20 mouse cellular contexts compared by ENCODE assay signal in genomic region chr7:25714581-25714980, GRCm38 (mm10). TPM values are rescaled to one million over a fixed set of nuclear protein-coding genes. Genes with fewer than 3 reads are reported as not detected.
"Had no signal": no experiment of that assay in that cellular context is flagged by ENCODE, and none has a peak within 500 bp of the region (broad histone marks: within the 10 kb centered on the region; RNA-seq: fewer than 3 reads in every experiment).

No protein-coding gene starts in this region.

- DNase-seq: cerebellum, adult 8-10 months; cerebellum, adult 9-10 months; cerebellum, adult 9-11 months; cerebellum, postnatal 10 days; cerebellum, postnatal 14 days; cerebellum, postnatal 25 days; cerebellum, postnatal 36 days; embryo, embryonic 11 days; forebrain, postnatal 0 days; gastrocnemius, adult 2 months; gastrocnemius, postnatal 10 days; gastrocnemius, postnatal 14 days; gastrocnemius, postnatal 25 days; gastrocnemius, postnatal 36 days; heart, adult 18-20 months; heart, adult 2 months had no signal

RNA-seq across cellular contexts. Expression of gene Tmem91, which starts 39.6 kb away (rescaled TPM):
- total RNA-seq: gastrocnemius, adult 18-20 months; gastrocnemius, adult 2 months; gastrocnemius, adult 8-10 months; gastrocnemius, postnatal 25 days; gastrocnemius, postnatal 36 days; gastrocnemius, postnatal 4 days; heart, adult 2 months; heart, adult 8-10 months had no signal
